Mouse (Mus musculus) spleen, postnatal 14 days (tissue): ENCODE data around the gene Adam25.
"Not testable (repeated sequence)": the region's sequence is repeated elsewhere in the genome, so short reads cannot be mapped to it uniquely, and the experiment has no call there.

Experiments
- DNase-seq, 2 experiments: peaks; one replicate each; pipeline ENCODE4 v3.0.0; 2021 to 2022; ENCODE audit warnings: low spot score in 2 of 2

Adam25 gene

GRCm38 (mm10) chr8:40751908-40752307 lies at the start of gene Adam25:
Adam25 (plus strand) TSS chr8:40752208.
- DNase-seq = not testable (repeated sequence)

- not testable (repeated sequence) for DNase-seq
Measured at GRCm38 (mm10) chr8:40715406-40715805, 36.6 kb upstream of the Adam25 start.

DNA sequence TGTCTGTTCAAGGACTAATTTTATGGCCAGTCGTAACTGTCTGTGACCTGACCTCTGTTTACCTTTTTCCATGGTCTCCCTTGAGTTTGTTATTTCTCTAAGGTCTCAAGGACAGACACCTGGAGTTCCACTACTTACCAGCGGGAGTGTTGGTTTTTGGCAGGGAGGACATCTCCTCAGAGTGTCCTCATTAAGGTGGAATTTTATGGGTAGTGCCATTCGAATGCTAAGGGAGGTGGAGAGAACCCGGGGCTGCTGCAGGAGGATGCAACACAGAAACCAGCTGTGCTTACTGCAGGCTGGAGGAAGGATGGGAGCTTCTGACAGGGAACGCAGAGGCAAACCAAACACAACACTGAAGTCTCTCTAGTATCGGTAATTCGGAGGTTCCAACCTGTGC lies 36.0 kb upstream of the Adam25 start:
- DNase-seq = no peak

DNA sequence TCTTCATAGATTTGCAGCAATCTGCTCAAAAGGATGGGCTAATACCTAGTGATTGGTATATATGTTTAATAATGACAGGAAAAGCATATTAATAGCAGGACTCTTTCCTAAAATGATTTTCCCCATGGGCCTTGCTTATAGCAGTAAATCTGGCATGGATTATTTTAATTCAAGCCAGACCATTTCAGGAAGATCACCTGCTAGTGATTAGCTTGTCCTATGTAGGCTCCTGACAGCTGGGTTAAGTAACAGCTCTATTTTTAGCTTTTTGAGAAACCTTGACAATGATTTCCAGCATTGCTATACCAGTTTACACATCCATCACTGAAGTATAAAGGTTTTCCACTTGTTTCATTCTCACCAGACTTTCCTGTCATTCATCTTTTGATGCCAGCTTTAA lies 31.3 kb downstream of the Adam25 start:
- no peak for DNase-seq

DNA sequence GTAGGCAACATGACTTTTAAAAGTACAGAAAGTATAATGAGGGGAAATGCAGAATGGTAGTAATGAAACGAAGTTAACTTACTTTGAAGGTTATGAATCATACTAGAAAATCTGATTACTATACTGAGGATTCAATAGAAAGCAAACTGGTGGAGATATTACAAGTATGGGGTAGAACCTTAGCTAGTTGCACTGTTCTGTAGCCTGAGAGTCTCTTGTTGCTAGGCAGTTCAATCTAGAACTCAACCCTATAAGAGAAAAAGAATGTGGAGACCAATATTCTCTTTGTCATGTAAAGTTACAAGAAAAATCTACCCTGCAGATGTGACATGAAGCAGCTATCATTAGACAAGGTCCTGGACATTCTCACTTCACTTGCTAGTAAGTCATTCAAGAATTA lies 41.0 kb downstream of the Adam25 start, which contains the start of gene Adam20:
Gene Adam20, plus strand, starts transcription at position 301 of the 400 bp plus-strand sequence.
- not testable (repeated sequence) for DNase-seq

DNA sequence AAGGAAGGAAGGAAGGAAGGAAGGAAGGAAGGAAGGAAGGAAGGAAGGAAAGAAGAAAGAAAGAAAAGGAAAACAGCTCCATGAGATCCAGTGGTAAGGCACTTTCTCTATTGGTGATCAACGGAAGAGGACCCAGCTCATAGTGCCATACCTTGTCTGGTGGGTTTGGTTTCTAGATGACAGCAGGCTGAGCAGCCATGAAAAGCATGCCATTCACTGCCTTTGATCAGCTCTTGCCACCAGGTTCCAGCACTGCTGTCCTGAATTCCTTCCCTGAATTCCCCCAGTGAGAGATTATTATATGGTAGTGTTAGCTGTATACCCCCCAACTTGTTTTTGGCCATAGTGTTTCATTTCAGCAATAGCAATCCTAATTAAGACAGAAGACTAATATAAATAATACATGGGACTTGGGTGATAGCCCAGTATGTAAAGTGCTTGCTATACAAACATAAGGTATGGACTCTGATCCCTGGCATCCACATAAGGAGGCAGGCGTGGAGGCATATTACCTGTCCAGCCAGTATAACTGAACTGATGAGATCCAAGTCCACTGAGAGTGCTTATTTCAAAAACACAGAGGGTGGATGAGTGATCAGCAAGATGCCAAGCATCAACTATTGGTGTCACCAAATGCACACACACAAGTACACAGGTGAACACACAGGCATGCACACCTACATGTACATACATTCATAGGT lies 51.5 kb downstream of the Adam25 start:
- no peak for DNase-seq
